Mouse (Mus musculus) brown adipose tissue, adult 24 weeks (tissue): ENCODE data around the gene Scamp3. TPM values are rescaled to one million over a fixed set of nuclear protein-coding genes. Genes with fewer than 3 reads are reported as not detected.
"Not testable (repeated sequence)": the region's sequence is repeated elsewhere in the genome, so short reads cannot be mapped to it uniquely, and the experiment has no call there.

Experiments
- H3K27ac ChIP-seq: fragments of 200-500 bp; replicated peaks from 2 replicates; pipeline ENCODE4 v1.5.1; 2012; ENCODE audit warnings: low read depth, mild to moderate bottlenecking, low read length
- H3K4me1 ChIP-seq: fragments of 200-500 bp; 2 replicates; pipeline ENCODE4 v1.6.1; 2012; ENCODE audit warnings: low read length, mixed read lengths; ENCODE audit not compliant: control insufficient read depth, insufficient read depth, insufficient read length
- H3K4me3 ChIP-seq: fragments of 200-500 bp; 2 replicates; pipeline ENCODE4 v1.5.1; 2012; ENCODE audit warnings: low read depth, mild to moderate bottlenecking, low read length, moderate library complexity; ENCODE audit not compliant: insufficient read depth
- polyA plus RNA-seq: library from polyadenylated mRNA; stranded (reverse); fragments of >200 nt; gene quantifications from 2 replicates; pipeline ENCODE4 v1.2.4, GENCODE M21; 2012; ENCODE audit not compliant: missing spikeins, insufficient read depth, insufficient read length

Scamp3 gene
- polyA plus RNA-seq, 1 experiment, result 39.4 TPM

DNA sequence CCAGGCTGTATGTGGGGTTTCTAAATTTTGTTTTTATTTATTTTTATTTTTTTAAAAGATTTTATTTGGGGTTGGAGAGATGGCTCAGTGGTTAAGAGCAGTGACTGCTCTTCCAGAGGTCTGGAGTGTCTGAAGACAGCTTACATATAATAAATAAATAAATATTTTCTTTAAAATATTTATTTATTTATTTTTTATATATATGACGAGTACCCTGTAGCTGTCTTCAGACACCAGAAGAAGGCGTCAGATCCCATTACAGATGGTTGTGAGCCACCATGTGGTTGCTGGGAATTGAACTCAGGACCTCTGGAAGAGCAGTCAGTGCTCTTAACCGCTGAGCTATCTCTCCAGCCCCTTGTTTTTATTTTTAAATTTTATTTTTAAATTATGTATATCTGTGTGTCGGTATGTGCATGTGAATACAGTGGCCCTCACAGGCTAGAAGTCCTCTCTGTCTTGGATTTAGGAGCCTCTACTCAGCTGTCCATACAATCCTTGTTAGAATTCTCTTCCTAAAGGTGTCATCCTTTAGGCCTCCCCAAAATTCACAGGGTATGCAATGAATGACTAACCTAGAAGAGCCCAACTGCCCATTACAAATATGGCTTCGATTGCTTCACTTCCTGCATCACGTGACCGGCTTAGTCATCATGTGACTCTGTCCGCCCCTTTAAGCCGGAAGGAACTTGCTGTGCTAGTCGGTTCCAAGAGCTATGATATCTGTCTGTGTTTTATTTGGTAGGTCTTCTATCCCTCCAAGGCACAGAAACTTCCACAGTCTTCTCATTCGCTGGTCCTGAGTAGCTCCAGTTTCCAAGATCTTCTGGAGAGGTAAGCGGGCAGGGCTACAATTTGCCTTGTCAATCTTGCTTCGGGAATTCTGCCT, 25.2 kb downstream of the Scamp3 start, which contains the start of gene Gba:
TSS of gene Gba (plus strand) at position 676 of the 889 bp plus-strand sequence.
- peak within 1 kb of the TSS; percentile 36; the same call in 1 of the 2 replicates for H3K27ac ChIP-seq
- H3K4me1 ChIP-seq, result peaks cover 3% of the 10 kb centered on the region; the same call in 1 of the 2 replicates
- peak within 1 kb of the TSS; percentile 69 for H3K4me3 ChIP-seq

DNA sequence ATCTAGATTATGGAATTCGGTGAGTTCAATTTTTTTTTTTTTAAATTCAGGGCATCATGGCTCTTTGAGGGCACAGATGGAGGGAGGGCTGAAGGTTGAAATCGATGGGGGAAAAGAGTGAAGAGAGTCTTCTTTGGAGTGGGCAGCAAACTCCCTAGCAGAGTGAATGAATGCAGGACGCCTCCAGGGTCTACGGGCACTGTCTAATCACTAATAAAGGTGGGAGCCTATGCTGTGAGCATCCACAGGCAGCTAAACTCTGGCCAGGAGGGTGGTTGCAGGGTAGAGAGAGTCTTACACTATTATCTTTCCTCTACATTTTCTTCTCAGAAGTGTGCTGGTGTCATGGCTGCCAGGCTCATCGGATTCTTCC, 25.9 kb downstream of the Scamp3 start:
- Histone ChIP-seq H3K4me3 (peak overlapping the region; percentile 69), H3K27ac (peak overlapping the region; percentile 36; the same call in 1 of the 2 replicates), H3K4me1 (peaks cover 3% of the 10 kb centered on the region; the same call in 1 of the 2 replicates)

- H3K27ac ChIP-seq, result no peak overlapping the region
- peaks cover 3% of the 10 kb centered on the region; the same call in 1 of the 2 replicates for H3K4me1 ChIP-seq
- no peak overlapping the region for H3K4me3 ChIP-seq
These were observed 28.8 kb downstream of the Scamp3 start for GRCm38 (mm10) chr3:89206079-89206478.

DNA sequence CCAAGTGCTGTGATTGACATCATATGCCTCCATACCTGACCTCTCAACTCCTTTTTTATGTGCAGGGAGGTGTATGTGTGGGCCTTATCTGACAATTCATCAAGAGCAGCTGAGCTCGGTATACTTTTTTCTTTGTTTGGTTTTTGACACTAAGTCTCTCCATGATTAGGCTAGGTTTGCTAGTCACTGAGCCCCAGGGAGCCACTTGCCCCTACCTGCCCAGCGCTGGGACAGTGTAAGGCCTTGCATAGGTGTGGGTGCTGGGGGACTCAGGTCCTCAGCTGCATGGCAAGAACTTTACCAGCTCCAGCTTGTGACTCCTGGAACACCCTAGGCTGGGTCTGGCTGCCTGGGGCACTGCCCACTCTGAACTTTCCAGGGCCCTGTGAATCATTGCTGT, 29.4 kb downstream of the Scamp3 start:
- Histone ChIP-seq H3K27ac (no peak overlapping the region), H3K4me3 (no peak overlapping the region), H3K4me1 (peaks cover 3% of the 10 kb centered on the region; the same call in 1 of the 2 replicates)

- no peak overlapping the region for H3K27ac ChIP-seq
- no peak overlapping the region for H3K4me3 ChIP-seq
- peaks cover 3% of the 10 kb centered on the region; the same call in 1 of the 2 replicates for H3K4me1 ChIP-seq
These were observed 30.9 kb downstream of the Scamp3 start for GRCm38 (mm10) chr3:89208075-89208657.

GRCm38 (mm10) chr3:89208736-89209135, 31.5 kb downstream of the Scamp3 start:
- no peaks in the 10 kb centered on the region for H3K4me1 ChIP-seq
- no peak overlapping the region for H3K4me3 ChIP-seq
- no peak overlapping the region for H3K27ac ChIP-seq

DNA sequence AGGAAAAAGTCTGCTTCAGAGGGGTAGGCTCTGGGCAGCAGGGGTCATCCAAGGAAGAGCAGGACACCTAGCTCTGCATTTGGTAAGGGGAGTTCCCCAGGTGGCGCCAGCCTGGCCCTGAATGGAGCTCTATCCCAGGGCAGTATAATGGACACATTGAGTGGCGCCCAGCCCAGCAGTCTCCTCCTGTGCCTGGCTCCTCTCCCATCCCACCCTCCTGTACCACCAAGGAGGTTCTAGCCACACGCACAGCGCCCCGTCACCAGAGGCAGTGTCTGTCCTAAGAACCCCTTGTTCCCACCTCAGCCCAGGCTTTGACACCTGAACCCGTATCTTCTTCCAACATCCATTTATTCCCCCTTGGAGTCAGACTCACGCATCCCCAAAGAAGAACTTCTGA, 32.5 kb downstream of the Scamp3 start:
- Histone ChIP-seq H3K4me1 (no peaks in the 10 kb centered on the region), H3K4me3 (no peak overlapping the region)

DNA sequence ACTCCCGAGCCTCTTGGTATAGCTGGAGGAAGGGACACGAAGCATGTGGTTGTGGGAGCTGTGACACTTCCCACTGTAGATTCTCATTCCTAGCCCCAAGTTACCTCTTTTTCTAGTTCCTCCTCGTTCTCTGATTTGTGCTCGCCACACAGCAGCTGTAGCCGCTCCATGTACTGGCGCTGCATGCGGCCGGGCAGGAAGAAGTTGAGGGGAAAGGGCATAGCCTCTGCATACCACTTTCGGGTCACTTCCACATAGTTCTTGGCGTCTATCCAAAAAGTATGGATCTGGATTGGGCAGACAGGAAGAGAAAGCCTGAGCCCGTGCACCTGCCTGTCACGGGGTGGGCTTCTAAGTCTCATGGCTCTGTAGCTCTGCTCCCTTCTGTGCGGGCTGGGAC, 32.9 kb downstream of the Scamp3 start:
- Histone ChIP-seq H3K4me1 (no peaks in the 10 kb centered on the region), H3K4me3 (no peak overlapping the region), H3K27ac (no peak overlapping the region)

More for the DNA sequence above, 32.5 kb downstream of the Scamp3 start:
- no peak overlapping the region for H3K27ac ChIP-seq

- Histone ChIP-seq H3K27ac (no peak overlapping the region), H3K4me3 (no peak overlapping the region), H3K4me1 (no peaks in the 10 kb centered on the region)
These were observed 33.5 kb downstream of the Scamp3 start for GRCm38 (mm10) chr3:89210731-89211130.

GRCm38 (mm10) chr3:89213803-89214530, 36.7 kb downstream of the Scamp3 start:
- H3K4me3 ChIP-seq, result peak overlapping the region; percentile 84
- peak overlapping the region; percentile 84 for H3K27ac ChIP-seq
- no peaks in the 10 kb centered on the region for H3K4me1 ChIP-seq

DNA sequence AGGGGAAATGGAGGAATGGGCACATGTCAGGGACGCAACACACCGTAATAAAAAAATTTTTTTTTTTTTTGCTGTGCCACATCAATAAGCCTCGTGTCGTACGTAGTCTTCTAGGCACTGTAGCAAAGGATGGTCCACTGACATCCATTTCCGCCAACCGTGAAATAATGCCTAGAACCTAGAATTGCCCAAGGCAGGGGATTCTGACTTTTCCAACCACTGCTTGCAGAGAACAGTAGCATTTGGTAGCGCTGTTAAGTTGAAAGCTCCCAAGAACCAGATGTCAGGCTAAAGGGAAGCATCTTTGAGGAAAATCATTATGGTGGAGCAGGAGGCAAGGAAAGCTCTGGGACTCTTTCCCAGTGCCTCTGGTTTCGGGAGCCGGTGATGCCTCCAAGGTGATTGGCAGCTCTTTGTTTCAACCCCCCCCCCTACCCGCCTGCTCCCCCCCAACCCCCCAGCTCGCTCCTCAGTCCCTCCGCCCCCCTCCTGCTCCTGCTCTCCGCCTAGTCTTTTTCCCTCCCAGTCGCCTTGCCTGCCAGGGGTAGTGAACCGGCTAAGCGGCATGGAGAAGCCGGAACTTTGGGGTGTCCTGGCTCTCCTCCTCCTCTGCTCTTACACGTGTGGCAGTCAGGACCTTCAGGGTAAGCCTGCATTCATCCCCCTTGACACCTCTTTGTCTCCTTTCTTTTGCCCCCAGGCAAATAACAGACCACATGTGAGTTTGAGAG, 37.6 kb downstream of the Scamp3 start, which contains the start of gene Thbs3:
TSS of gene Thbs3 (plus strand) at position 500 of the 731 bp plus-strand sequence.
- peak within 1 kb of the TSS; percentile 75 for H3K27ac ChIP-seq
- no peaks in the 10 kb centered on the region for H3K4me1 ChIP-seq
- peak within 1 kb of the TSS; percentile 84 for H3K4me3 ChIP-seq

GRCm38 (mm10) chr3:89215853-89216252, 38.6 kb downstream of the Scamp3 start:
- no peaks in the 10 kb centered on the region for H3K4me1 ChIP-seq
- H3K4me3 ChIP-seq, result peak overlapping the region; percentile 29; the same call in 1 of the 2 replicates
- H3K27ac ChIP-seq, result no peak overlapping the region

GRCm38 (mm10) chr3:89216407-89216806, 39.1 kb downstream of the Scamp3 start:
- not testable (repeated sequence) for H3K4me3 ChIP-seq, H3K4me1 ChIP-seq, H3K27ac ChIP-seq

DNA sequence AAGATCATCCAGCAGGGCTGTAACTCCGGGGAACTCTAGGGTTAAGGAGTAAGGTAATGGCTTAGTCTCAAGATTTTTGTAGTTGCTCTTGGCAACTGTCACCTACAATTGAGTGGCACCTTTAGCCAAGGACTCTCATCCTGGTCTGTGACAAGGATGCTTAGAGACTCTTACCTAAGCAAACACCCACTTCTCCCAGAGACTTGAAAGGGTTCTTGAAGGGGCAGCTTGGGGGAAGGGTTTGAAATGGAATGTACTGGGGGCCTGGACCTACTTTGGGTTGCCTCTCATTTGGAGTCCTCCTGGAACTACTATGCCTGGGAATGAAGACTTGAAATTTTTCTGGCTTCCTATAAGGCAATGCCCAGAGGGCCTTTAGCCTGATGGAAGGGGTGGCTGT, 41.0 kb downstream of the Scamp3 start:
- Histone ChIP-seq H3K27ac (no peak overlapping the region), H3K4me3 (no peak overlapping the region), H3K4me1 (no peaks in the 10 kb centered on the region)
